18 mouse cellular contexts compared by ENCODE assay signal in the genomic region with DNA sequence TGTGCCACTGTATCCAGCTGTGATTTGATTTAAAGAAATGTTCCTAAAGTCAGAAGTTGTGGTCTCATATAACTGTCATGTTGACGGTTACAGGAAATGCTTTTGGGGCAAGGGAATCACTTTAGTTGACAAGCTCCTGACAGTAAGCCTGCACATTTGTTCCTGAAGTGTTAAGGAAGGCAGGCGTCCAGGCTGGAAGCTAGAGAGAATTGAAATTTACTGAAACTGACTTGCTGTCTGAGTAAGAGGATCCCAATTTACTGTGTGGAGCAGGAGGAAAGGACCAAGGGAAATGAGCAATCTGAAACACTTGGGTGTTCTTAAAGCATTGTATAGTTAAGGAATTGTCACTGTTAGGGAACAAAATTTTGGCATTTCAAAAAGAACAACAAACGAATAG. TPM values are rescaled to one million over a fixed set of nuclear protein-coding genes. Genes with fewer than 3 reads are reported as not detected.
"Had no signal": no experiment of that assay in that cellular context is flagged by ENCODE, and none has a peak within 500 bp of the region (broad histone marks: within the 10 kb centered on the region; RNA-seq: fewer than 3 reads in every experiment).

No protein-coding gene starts in this region.

- H3K27ac ChIP-seq: layer of hippocampus, adult 2 months; liver, embryonic 15.5 days; macrophage; midbrain, embryonic 12.5 days; stomach, embryonic 15.5 days had no signal

- H3K4me2 ChIP-seq: liver, embryonic 11.5 days; liver, embryonic 15.5 days; midbrain, embryonic 12.5 days; stomach, embryonic 15.5 days had no signal

- H3K9me3 ChIP-seq: liver, embryonic 15.5 days; midbrain, embryonic 12.5 days; stomach, embryonic 15.5 days had no signal

- H3K4me3 ChIP-seq: layer of hippocampus, adult 2 months; liver, embryonic 15.5 days; megakaryocyte, embryonic 14.5 days; midbrain, embryonic 12.5 days; stomach, embryonic 15.5 days had no signal

- H3K9ac ChIP-seq: liver, embryonic 15.5 days; midbrain, embryonic 12.5 days; stomach, embryonic 15.5 days had no signal

- DNase-seq: kidney, adult 18-20 months; kidney, postnatal 10 days; kidney, postnatal 4 days; lung, adult 2 months; lung, postnatal 10 days; right cerebral cortex, postnatal 14 days; thymus, adult 2 months had no signal

- H3K36me3 ChIP-seq: liver, embryonic 15.5 days; midbrain, embryonic 12.5 days; stomach, embryonic 15.5 days had no signal

RNA-seq across cellular contexts. Expression of gene Gfi1, which starts 6.6 kb away (rescaled TPM):
- total RNA-seq: layer of hippocampus, adult 2 months; layer of hippocampus, postnatal 10 days; left cerebral cortex, postnatal 36 days had no signal
- polyA plus RNA-seq: kidney, embryonic 14.5 days; midbrain, embryonic 12.5 days; midbrain, postnatal 0 days had no signal
